Mouse (Mus musculus): ENCODE measurements around the gene Psd4. TPM values are rescaled to one million over a fixed set of nuclear protein-coding genes. Genes with fewer than 3 reads are reported as not detected.

Psd4 gene
- polyA plus RNA-seq, 1 experiment: 41.1 TPM

GRCm38 (mm10) chr2:24345056-24345455 is 22.3 kb upstream of the Psd4 start:
- TF ChIP-seq POLR2A (IDR thresholded peaks at IDR 0.05; ENCODE audit: low read depth, low read length) (no peak), CTCF (IDR thresholded peaks at IDR 0.05; ENCODE audit: extremely low read depth, insufficient read depth, insufficient read length, insufficient replicate concordance) (no peak)
- H3K4me1 ChIP-seq (ENCODE audit: control insufficient read depth, insufficient read depth, insufficient read length): no peaks in the 10 kb centered on the region
- H3K27ac ChIP-seq (ENCODE audit: insufficient read depth, low read length): no peak overlapping the region
- 77% methylated on average over 8 of the region's 8 CpGs for WGBS
- H3K27me3 ChIP-seq (ENCODE audit: control insufficient read depth, insufficient read depth, low read length): 0 out of 2 replicates have a peak, but pooled peaks cover 1% of the 10 kb centered on the region
- H3K36me3 ChIP-seq (ENCODE audit: control insufficient read depth, insufficient read depth, low read length): no peaks in the 10 kb centered on the region
- DNase-seq (ENCODE audit: low read depth in 1 of 2, low spot score in 2 of 2): no peak
- no peak overlapping the region for H3K4me3 ChIP-seq (ENCODE audit: extremely low read depth, insufficient read depth, insufficient read length)

- 83% methylated on average over 1 of the region's 1 CpGs for WGBS
- Histone ChIP-seq H3K27ac (ENCODE audit: insufficient read depth, low read length) (no peak overlapping the region), H3K4me1 (ENCODE audit: control insufficient read depth, insufficient read depth, insufficient read length) (no peaks in the 10 kb centered on the region), H3K36me3 (ENCODE audit: control insufficient read depth, insufficient read depth, low read length) (no peaks in the 10 kb centered on the region), H3K4me3 (ENCODE audit: extremely low read depth, insufficient read depth, insufficient read length) (no peak overlapping the region), H3K27me3 (ENCODE audit: control insufficient read depth, insufficient read depth, low read length) (0 out of 2 replicates have a peak, but pooled peaks cover 1% of the 10 kb centered on the region)
- no peak for DNase-seq (ENCODE audit: low read depth in 1 of 2, low spot score in 2 of 2)
- TF ChIP-seq POLR2A (IDR thresholded peaks at IDR 0.05; ENCODE audit: low read depth, low read length) (no peak), CTCF (IDR thresholded peaks at IDR 0.05; ENCODE audit: extremely low read depth, insufficient read depth, insufficient read length, insufficient replicate concordance) (no peak)
Observed at GRCm38 (mm10) chr2:24347926-24348325, 19.5 kb upstream of the Psd4 start.

- H3K36me3 ChIP-seq (ENCODE audit: control insufficient read depth, insufficient read depth, low read length): no peaks in the 10 kb centered on the region
- no peak for TF ChIP-seq POLR2A (IDR thresholded peaks at IDR 0.05; ENCODE audit: low read depth, low read length)
- no peak for TF ChIP-seq CTCF (IDR thresholded peaks at IDR 0.05; ENCODE audit: extremely low read depth, insufficient read depth, insufficient read length, insufficient replicate concordance)
- no peak overlapping the region for H3K27ac ChIP-seq (ENCODE audit: insufficient read depth, low read length)
- 90% methylated on average over 2 of the region's 2 CpGs for WGBS
- H3K27me3 ChIP-seq (ENCODE audit: control insufficient read depth, insufficient read depth, low read length): no peaks in the 10 kb centered on the region
- H3K4me1 ChIP-seq (ENCODE audit: control insufficient read depth, insufficient read depth, insufficient read length): no peaks in the 10 kb centered on the region
- DNase-seq (ENCODE audit: low read depth in 1 of 2, low spot score in 2 of 2): no peak
- H3K4me3 ChIP-seq (ENCODE audit: extremely low read depth, insufficient read depth, insufficient read length): no peak overlapping the region
Observed at GRCm38 (mm10) chr2:24351159-24351558, 16.2 kb upstream of the Psd4 start.

GRCm38 (mm10) chr2:24353042-24353441 is 14.3 kb upstream of the Psd4 start:
- Histone ChIP-seq H3K27ac (ENCODE audit: insufficient read depth, low read length) (no peak overlapping the region), H3K36me3 (ENCODE audit: control insufficient read depth, insufficient read depth, low read length) (no peaks in the 10 kb centered on the region), H3K27me3 (ENCODE audit: control insufficient read depth, insufficient read depth, low read length) (no peaks in the 10 kb centered on the region), H3K4me3 (ENCODE audit: extremely low read depth, insufficient read depth, insufficient read length) (no peak overlapping the region), H3K4me1 (ENCODE audit: control insufficient read depth, insufficient read depth, insufficient read length) (no peaks in the 10 kb centered on the region)
- WGBS: 85% methylated on average over 2 of the region's 2 CpGs
- DNase-seq (ENCODE audit: low read depth in 1 of 2, low spot score in 2 of 2): no peak
- TF ChIP-seq POLR2A (IDR thresholded peaks at IDR 0.05; ENCODE audit: low read depth, low read length) (no peak), CTCF (IDR thresholded peaks at IDR 0.05; ENCODE audit: extremely low read depth, insufficient read depth, insufficient read length, insufficient replicate concordance) (no peak)

GRCm38 (mm10) chr2:24357642-24358041 is 9.7 kb upstream of the Psd4 start:
- Histone ChIP-seq H3K27me3 (ENCODE audit: control insufficient read depth, insufficient read depth, low read length) (no peaks in the 10 kb centered on the region), H3K27ac (ENCODE audit: insufficient read depth, low read length) (no peak overlapping the region), H3K4me3 (ENCODE audit: extremely low read depth, insufficient read depth, insufficient read length) (no peak overlapping the region), H3K4me1 (ENCODE audit: control insufficient read depth, insufficient read depth, insufficient read length) (no peaks in the 10 kb centered on the region), H3K36me3 (ENCODE audit: control insufficient read depth, insufficient read depth, low read length) (no peaks in the 10 kb centered on the region)
- TF ChIP-seq POLR2A (IDR thresholded peaks at IDR 0.05; ENCODE audit: low read depth, low read length) (no peak), CTCF (IDR thresholded peaks at IDR 0.05; ENCODE audit: extremely low read depth, insufficient read depth, insufficient read length, insufficient replicate concordance) (no peak)
- DNase-seq (ENCODE audit: low read depth in 1 of 2, low spot score in 2 of 2): peak; percentile 29 to 34
- WGBS: 0% methylated on average over 1 of the region's 1 CpGs

- Histone ChIP-seq H3K4me3 (ENCODE audit: extremely low read depth, insufficient read depth, insufficient read length) (no peak overlapping the region), H3K27me3 (ENCODE audit: control insufficient read depth, insufficient read depth, low read length) (no peaks in the 10 kb centered on the region), H3K27ac (ENCODE audit: insufficient read depth, low read length) (no peak overlapping the region), H3K4me1 (ENCODE audit: control insufficient read depth, insufficient read depth, insufficient read length) (no peaks in the 10 kb centered on the region), H3K36me3 (ENCODE audit: control insufficient read depth, insufficient read depth, low read length) (no peaks in the 10 kb centered on the region)
- 69% methylated on average over 1 of the region's 1 CpGs for WGBS
- TF ChIP-seq CTCF (IDR thresholded peaks at IDR 0.05; ENCODE audit: extremely low read depth, insufficient read depth, insufficient read length, insufficient replicate concordance) (no peak), POLR2A (IDR thresholded peaks at IDR 0.05; ENCODE audit: low read depth, low read length) (no peak)
- DNase-seq (ENCODE audit: low read depth in 1 of 2, low spot score in 2 of 2): no peak
Observed at GRCm38 (mm10) chr2:24359347-24359746, 8.0 kb upstream of the Psd4 start.

GRCm38 (mm10) chr2:24363818-24364217 is 3.6 kb upstream of the Psd4 start:
- Histone ChIP-seq H3K4me1 (ENCODE audit: control insufficient read depth, insufficient read depth, insufficient read length) (no peaks in the 10 kb centered on the region), H3K4me3 (ENCODE audit: extremely low read depth, insufficient read depth, insufficient read length) (no peak overlapping the region), H3K27ac (ENCODE audit: insufficient read depth, low read length) (no peak overlapping the region), H3K36me3 (ENCODE audit: control insufficient read depth, insufficient read depth, low read length) (no peaks in the 10 kb centered on the region), H3K27me3 (ENCODE audit: control insufficient read depth, insufficient read depth, low read length) (no peaks in the 10 kb centered on the region)
- 19% methylated on average over 3 of the region's 3 CpGs for WGBS
- TF ChIP-seq CTCF (IDR thresholded peaks at IDR 0.05; ENCODE audit: extremely low read depth, insufficient read depth, insufficient read length, insufficient replicate concordance): no peak
- no peak for TF ChIP-seq POLR2A (IDR thresholded peaks at IDR 0.05; ENCODE audit: low read depth, low read length)
- no peak for DNase-seq (ENCODE audit: low read depth in 1 of 2, low spot score in 2 of 2)

Measured in spleen, adult 2 months (tissue).